In genomic region chr12:119440720-119441119, GRCm38 (mm10) we compare ENCODE assay signal across 24 mouse cellular contexts.
A peak's percentile ranks its signal among the peaks of the same experiment; 100 is the strongest.
DNase-seq lines count a peak whose midpoint lies in the region; ATAC-seq and TF ChIP-seq lines count a peak whose summit lies in the region.
"Had no signal": no experiment of that assay in that cellular context is flagged by ENCODE, and none has a peak within 500 bp of the region (broad histone marks: within the 10 kb centered on the region; RNA-seq: fewer than 3 reads in every experiment).

No protein-coding gene starts in this region.

- no peaks in the 10 kb centered on the region for H3K27me3 ChIP-seq in kidney, adult 2 months (replicated peaks; ENCODE audit: control insufficient read depth, insufficient read depth, low read length)
- H3K27me3 ChIP-seq in C2C12 (ENCODE audit: control insufficient read depth, insufficient read depth, insufficient read length), result no peaks in the 10 kb centered on the region
- H3K27me3 ChIP-seq in liver, embryonic 11.5 days (replicated peaks; ENCODE audit: control insufficient read depth, insufficient read depth, low read length), result no peaks in the 10 kb centered on the region
- H3K27me3 ChIP-seq: forebrain, embryonic 13.5 days; limb, embryonic 13.5 days; liver, embryonic 13.5 days; neural tube, embryonic 13.5 days; stomach, embryonic 15.5 days had no signal

- no peak for TF ChIP-seq CTCF in kidney, adult 2 months (conservative IDR thresholded peaks at IDR 0.05; ENCODE audit: insufficient read depth, insufficient read length, low read depth, low read length)
- TF ChIP-seq CTCF in C2C12 (IDR thresholded peaks at IDR 0.05; ENCODE audit: control insufficient read depth, insufficient read depth, insufficient read length), result no peak
- TF ChIP-seq CTCF in embryonic fibroblast, embryonic 13.5 days (IDR thresholded peaks at IDR 0.05; ENCODE audit: borderline replicate concordance, insufficient read depth, low read length), result no peak

- no peaks in the 10 kb centered on the region for H3K36me3 ChIP-seq in kidney, adult 2 months (ENCODE audit: control insufficient read depth, insufficient read depth, low read length)
- H3K36me3 ChIP-seq in C2C12 (ENCODE audit: control insufficient read depth, insufficient read depth), result no peaks in the 10 kb centered on the region
- no peaks in the 10 kb centered on the region for H3K36me3 ChIP-seq in liver, embryonic 11.5 days (ENCODE audit: control insufficient read depth, insufficient read depth, low read length)
- H3K36me3 ChIP-seq: G1E; hindbrain, embryonic 10.5 days; limb, embryonic 13.5 days; liver, embryonic 13.5 days; neural tube, embryonic 13.5 days; stomach, embryonic 15.5 days had no signal

- peak; percentile 38 for DNase-seq in kidney, adult 2 months
- DNase-seq in kidney, postnatal 25 days, result no peak
- peak; percentile 58 for DNase-seq in 3134 (ENCODE audit: extremely low read depth, insufficient read length, low spot score)
- DNase-seq in spleen, adult 18-20 months, result no peak
- no peak for DNase-seq in liver, embryonic 11.5 days (ENCODE audit: low spot score)
- DNase-seq: adrenal gland, postnatal 25 days; cerebellum, adult 2 months; cerebellum, postnatal 14 days; heart, adult 2 months; heart, postnatal 14 days; liver, embryonic 13.5 days; lung, postnatal 14 days had no signal

- H3K4me3 ChIP-seq in kidney, adult 2 months (ENCODE audit: insufficient read depth, low read depth, low read length), result no peak overlapping the region
- H3K4me3 ChIP-seq in C2C12 (ENCODE audit: insufficient read depth, poor library complexity, severe bottlenecking), result no peak overlapping the region
- no peak overlapping the region for H3K4me3 ChIP-seq in embryonic fibroblast, embryonic 13.5 days (ENCODE audit: insufficient read depth, low read length)
- H3K4me3 ChIP-seq in liver, embryonic 11.5 days (ENCODE audit: low read depth, low read length), result no peak overlapping the region
- H3K4me3 ChIP-seq: forebrain, embryonic 13.5 days; heart, adult 2 months; hindbrain, embryonic 10.5 days; layer of hippocampus, adult 2 months; limb, embryonic 13.5 days; liver, embryonic 13.5 days; neural tube, embryonic 13.5 days; stomach, embryonic 15.5 days had no signal

- H3K9ac ChIP-seq in liver, embryonic 11.5 days (ENCODE audit: low read depth, low read length), result no peak overlapping the region
- H3K9ac ChIP-seq: forebrain, embryonic 13.5 days; limb, embryonic 13.5 days; liver, embryonic 13.5 days; neural tube, embryonic 13.5 days; stomach, embryonic 15.5 days had no signal

- H3K27ac ChIP-seq in kidney, adult 2 months (ENCODE audit: insufficient read depth, low read depth, low read length), result no peak overlapping the region
- H3K27ac ChIP-seq in embryonic fibroblast, embryonic 13.5 days (ENCODE audit: insufficient read depth, low read length), result peak overlapping the region; percentile 72
- no peak overlapping the region for H3K27ac ChIP-seq in liver, embryonic 11.5 days (ENCODE audit: low read depth, low read length)
- H3K27ac ChIP-seq: forebrain, embryonic 13.5 days; heart, adult 2 months; hindbrain, embryonic 10.5 days; layer of hippocampus, adult 2 months; limb, embryonic 13.5 days; liver, embryonic 13.5 days; neural tube, embryonic 13.5 days; stomach, embryonic 15.5 days had no signal

- no peak for TF ChIP-seq POLR2A in kidney, adult 2 months (IDR thresholded peaks at IDR 0.05; ENCODE audit: low read depth, low read length)
- no peak for TF ChIP-seq POLR2A in embryonic fibroblast, embryonic 13.5 days (IDR thresholded peaks at IDR 0.05; ENCODE audit: low read depth, low read length)

- 48% methylated on average over 2 of the region's 2 CpGs for WGBS in kidney, adult 2 months
- WGBS in liver, embryonic 11.5 days, result 74% methylated on average over 2 of the region's 2 CpGs

- H3K9me3 ChIP-seq in liver, embryonic 11.5 days (ENCODE audit: control insufficient read depth, low read length), result no peaks in the 10 kb centered on the region
- H3K9me3 ChIP-seq: forebrain, embryonic 13.5 days; G1E; hindbrain, embryonic 10.5 days; limb, embryonic 13.5 days; liver, embryonic 13.5 days; neural tube, embryonic 13.5 days; stomach, embryonic 15.5 days had no signal

- H3K4me2 ChIP-seq in liver, embryonic 11.5 days, result no peak overlapping the region
- H3K4me2 ChIP-seq: forebrain, embryonic 13.5 days; limb, embryonic 13.5 days; liver, embryonic 13.5 days; midbrain, embryonic 11.5 days; neural tube, embryonic 13.5 days; stomach, embryonic 15.5 days had no signal

- no peaks in the 10 kb centered on the region for H3K4me1 ChIP-seq in kidney, adult 2 months (ENCODE audit: control insufficient read depth, insufficient read depth, low read length)
- H3K4me1 ChIP-seq in embryonic fibroblast, embryonic 13.5 days (ENCODE audit: control insufficient read depth, insufficient read depth, low read length), result peaks cover 5% of the 10 kb centered on the region
- H3K4me1 ChIP-seq in liver, embryonic 11.5 days (replicated peaks; ENCODE audit: control insufficient read depth, insufficient read depth, low read length), result no peaks in the 10 kb centered on the region
- H3K4me1 ChIP-seq: forebrain, embryonic 13.5 days; hindbrain, embryonic 10.5 days; limb, embryonic 13.5 days; liver, embryonic 13.5 days; neural tube, embryonic 13.5 days; stomach, embryonic 15.5 days had no signal

- no peak overlapping the region for H3ac ChIP-seq in C2C12 (ENCODE audit: control insufficient read depth, insufficient read length, low read depth)

- H3K79me3 ChIP-seq in C2C12 (ENCODE audit: low read depth), result no peaks in the 10 kb centered on the region

- no peaks in the 10 kb centered on the region for H3K79me2 ChIP-seq in C2C12 (ENCODE audit: control insufficient read depth, insufficient read depth)

- ATAC-seq in liver, embryonic 11.5 days (replicated peaks; ENCODE audit: low FRiP score), result no peak
- ATAC-seq: forebrain, embryonic 13.5 days; hindbrain, embryonic 16.5 days; midbrain, embryonic 16.5 days had no signal

TF ChIP-seq in C2C12, 6 proteins besides CTCF, POLR2A, EP300 and RAD21:
- TF ChIP-seq MYOG (IDR thresholded peaks at IDR 0.05; ENCODE audit: control insufficient read depth, extremely low read depth, insufficient read length), result no peak
- peak; percentile 80 for TF ChIP-seq CEBPB (IDR thresholded peaks at IDR 0.05; ENCODE audit: low read depth)

Comparison
In these comparisons a context has a peak if more than half of its experiments do, and no peak if none do; other contexts are left out.
1. DNase-seq: peak in kidney, adult 2 months (single experiment) and 3134 (single experiment); none in kidney, postnatal 25 days (0 of 2), spleen, adult 18-20 months (0 of 2) and liver, embryonic 11.5 days (single experiment).